Mouse (Mus musculus): ENCODE results near the gene P2ry13.

The P2ry13 gene

GRCm38 (mm10) chr3:59210727-59211126 lies at the start of gene P2ry13:
P2ry13 (minus strand) TSS chr3:59210882.
- no peak for DNase-seq (ENCODE audit: extremely low spot score, low read depth, low spot score)

GRCm38 (mm10) chr3:59257740-59258664 lies 47.3 kb upstream of the P2ry13 start:
- no peak for DNase-seq (ENCODE audit: extremely low spot score, low read depth, low spot score)

GRCm38 (mm10) chr3:59250454-59250853 lies 39.8 kb upstream of the P2ry13 start:
- DNase-seq (ENCODE audit: extremely low spot score, low read depth, low spot score): no peak

GRCm38 (mm10) chr3:59248031-59248430 lies 37.3 kb upstream of the P2ry13 start:
- no peak for DNase-seq (ENCODE audit: extremely low spot score, low read depth, low spot score)

- no peak for DNase-seq (ENCODE audit: extremely low spot score, low read depth, low spot score)
Observed at GRCm38 (mm10) chr3:59243384-59243783, 32.7 kb upstream of the P2ry13 start.

- DNase-seq (ENCODE audit: extremely low spot score, low read depth, low spot score): no peak
Observed at GRCm38 (mm10) chr3:59234878-59235277, 24.2 kb upstream of the P2ry13 start.

GRCm38 (mm10) chr3:59230912-59231311 lies 20.2 kb upstream of the P2ry13 start:
- no peak for DNase-seq (ENCODE audit: extremely low spot score, low read depth, low spot score)

GRCm38 (mm10) chr3:59228730-59229551 lies 18.3 kb upstream of the P2ry13 start:
- no peak for DNase-seq (ENCODE audit: extremely low spot score, low read depth, low spot score)

GRCm38 (mm10) chr3:59227696-59228095 lies 17.0 kb upstream of the P2ry13 start:
- DNase-seq (ENCODE audit: extremely low spot score, low read depth, low spot score): no peak

GRCm38 (mm10) chr3:59225411-59225810 lies 14.7 kb upstream of the P2ry13 start:
- DNase-seq (ENCODE audit: extremely low spot score, low read depth, low spot score): no peak

GRCm38 (mm10) chr3:59222303-59222702 lies 11.6 kb upstream of the P2ry13 start:
- DNase-seq (ENCODE audit: extremely low spot score, low read depth, low spot score): no peak

GRCm38 (mm10) chr3:59219326-59219725 lies 8.6 kb upstream of the P2ry13 start:
- DNase-seq (ENCODE audit: extremely low spot score, low read depth, low spot score): no peak

GRCm38 (mm10) chr3:59217211-59217610 lies 6.5 kb upstream of the P2ry13 start:
- DNase-seq (ENCODE audit: extremely low spot score, low read depth, low spot score): no peak

GRCm38 (mm10) chr3:59212404-59212803 lies 1.7 kb upstream of the P2ry13 start:
- DNase-seq (ENCODE audit: extremely low spot score, low read depth, low spot score): no peak

GRCm38 (mm10) chr3:59211784-59212183 lies 1.1 kb upstream of the P2ry13 start:
- DNase-seq (ENCODE audit: extremely low spot score, low read depth, low spot score): no peak

- DNase-seq (ENCODE audit: extremely low spot score, low read depth, low spot score): no peak
Observed at GRCm38 (mm10) chr3:59210089-59210488, 593 bp downstream of the P2ry13 start.

- peak; percentile 88 for DNase-seq (ENCODE audit: extremely low spot score, low read depth, low spot score)
Observed at GRCm38 (mm10) chr3:59208650-59209548, 1.8 kb downstream of the P2ry13 start.

GRCm38 (mm10) chr3:59205941-59206340 lies 4.7 kb downstream of the P2ry13 start:
- DNase-seq (ENCODE audit: extremely low spot score, low read depth, low spot score): no peak

GRCm38 (mm10) chr3:59204719-59205503 lies 5.8 kb downstream of the P2ry13 start:
- no peak for DNase-seq (ENCODE audit: extremely low spot score, low read depth, low spot score)
